Comparison of ENCODE assay signal across 8 mouse cellular contexts in genomic region chr10:111924716-111925488, GRCm38 (mm10). TPM values are rescaled to one million over a fixed set of nuclear protein-coding genes. Genes with fewer than 3 reads are reported as not detected.
A peak's percentile ranks its signal among the peaks of the same experiment; 100 is the strongest.
DNase-seq lines count a peak whose midpoint lies in the region; ATAC-seq and TF ChIP-seq lines count a peak whose summit lies in the region.

No protein-coding gene starts in this region.

- no peak for TF ChIP-seq CTCF in heart, adult 2 months (IDR thresholded peaks at IDR 0.05)
- no peak for TF ChIP-seq CTCF in midbrain, postnatal 0 days (IDR thresholded peaks at IDR 0.05)

- WGBS in heart, embryonic 10.5 days, result 61% methylated on average over 12 of the region's 12 CpGs
- 70% methylated on average over 12 of the region's 12 CpGs for WGBS in heart, adult 2 months
- WGBS in hindbrain, embryonic 13.5 days, result 48% methylated on average over 12 of the region's 12 CpGs
- 25% methylated on average over 12 of the region's 12 CpGs for WGBS in midbrain, postnatal 0 days

- no peaks in the 10 kb centered on the region for H3K9me3 ChIP-seq in heart, embryonic 10.5 days
- no peaks in the 10 kb centered on the region for H3K9me3 ChIP-seq in hindbrain, embryonic 13.5 days
- no peaks in the 10 kb centered on the region for H3K9me3 ChIP-seq in midbrain, postnatal 0 days (ENCODE audit: low read length)

- ATAC-seq in hindbrain, embryonic 13.5 days (ENCODE audit: low FRiP score), result no peak
- ATAC-seq in midbrain, postnatal 0 days (ENCODE audit: low FRiP score), result no peak

- H3K27ac ChIP-seq in heart, embryonic 10.5 days, result peak overlapping the region; percentile 74
- no peak overlapping the region for H3K27ac ChIP-seq in heart, adult 2 months
- H3K27ac ChIP-seq in hindbrain, embryonic 13.5 days, result peak overlapping the region; percentile 0; the same call in 1 of the 2 replicates
- no peak overlapping the region for H3K27ac ChIP-seq in midbrain, postnatal 0 days (ENCODE audit: low read depth, low read length)

- no peaks in the 10 kb centered on the region for H3K79me2 ChIP-seq in heart, adult 2 months (replicated peaks; ENCODE audit: control insufficient read depth, insufficient read depth, low read length)

- no peak overlapping the region for H3K4me3 ChIP-seq in heart, embryonic 10.5 days
- H3K4me3 ChIP-seq in heart, adult 2 months, result no peak overlapping the region
- no peak overlapping the region for H3K4me3 ChIP-seq in hindbrain, embryonic 13.5 days
- H3K4me3 ChIP-seq in midbrain, postnatal 0 days (ENCODE audit: low read depth, low read length), result 0 out of 2 replicates have a peak overlapping the region, but pooled peaks have one; percentile 2

- H3K36me3 ChIP-seq in heart, embryonic 10.5 days, result no peaks in the 10 kb centered on the region
- no peaks in the 10 kb centered on the region for H3K36me3 ChIP-seq in heart, adult 2 months (ENCODE audit: control insufficient read depth, insufficient read depth, low read length)
- H3K36me3 ChIP-seq in hindbrain, embryonic 13.5 days, result no peaks in the 10 kb centered on the region
- no peaks in the 10 kb centered on the region for H3K36me3 ChIP-seq in midbrain, postnatal 0 days (ENCODE audit: insufficient read depth, low read length)

- intact Hi-C loops in heart, adult 2 months (cut with DNase I), result loop anchor here (1.0 to 10.0 kb wide), 3 partner anchors 230 to 422 kb away; no protein-coding TSS in a partner anchor

- no peaks in the 10 kb centered on the region for H3K27me3 ChIP-seq in heart, embryonic 10.5 days (ENCODE audit: insufficient read depth, poor library complexity, severe bottlenecking)
- no peaks in the 10 kb centered on the region for H3K27me3 ChIP-seq in heart, adult 2 months (ENCODE audit: control insufficient read depth, insufficient read depth, low read length)
- no peaks in the 10 kb centered on the region for H3K27me3 ChIP-seq in hindbrain, embryonic 13.5 days
- no peaks in the 10 kb centered on the region for H3K27me3 ChIP-seq in midbrain, postnatal 0 days (ENCODE audit: insufficient read depth, low read length)

- peak overlapping the region; percentile 44 for H3K4me2 ChIP-seq in hindbrain, embryonic 13.5 days
- H3K4me2 ChIP-seq in midbrain, postnatal 0 days (ENCODE audit: low read depth, low read length, poor library complexity, severe bottlenecking), result peak overlapping the region; percentile 32

- TF ChIP-seq POLR2A in heart, adult 2 months (IDR thresholded peaks at IDR 0.05; ENCODE audit: insufficient read depth, low read depth, low read length), result no peak

- no peak for DNase-seq in heart, embryonic 10.5 days (ENCODE audit: low spot score)
- no peak for DNase-seq in heart, adult 2 months
- DNase-seq in embryo, embryonic 11 days, result peak; percentile 20
- DNase-seq in midbrain, postnatal 0 days (ENCODE audit: low spot score), result no peak
- DNase-seq in cerebellum, adult 18-20 months, result no peak
- no peak for DNase-seq in frontal cortex, adult 2 months (ENCODE audit: extremely low spot score in 1 of 2, low spot score in 1 of 2)
- DNase-seq in cerebellum, adult 9-10 months, result no peak

- H3K9ac ChIP-seq in heart, adult 2 months (ENCODE audit: low read depth, low read length), result no peak overlapping the region
- H3K9ac ChIP-seq in hindbrain, embryonic 13.5 days, result no peak overlapping the region; the same call in 1 of the 2 replicates
- no peak overlapping the region for H3K9ac ChIP-seq in midbrain, postnatal 0 days (replicated peaks; ENCODE audit: low read length, poor library complexity, severe bottlenecking)

- peaks cover 14% of the 10 kb centered on the region for H3K4me1 ChIP-seq in heart, embryonic 10.5 days
- H3K4me1 ChIP-seq in heart, adult 2 months (ENCODE audit: control insufficient read depth, insufficient read depth, low read length), result no peaks in the 10 kb centered on the region
- H3K4me1 ChIP-seq in hindbrain, embryonic 13.5 days (replicated peaks), result peaks cover 40% of the 10 kb centered on the region
- H3K4me1 ChIP-seq in midbrain, postnatal 0 days (ENCODE audit: insufficient read depth, low read length), result peaks cover 6% of the 10 kb centered on the region; the same call in 1 of the 2 replicates

- TF ChIP-seq EP300 in heart, adult 2 months (IDR thresholded peaks at IDR 0.05; ENCODE audit: insufficient read depth, low read depth, low read length), result no peak

RNA-seq across cellular contexts. Expression of gene Krr1, which starts 47.6 kb away (rescaled TPM):
- 34.9 and 41.0 TPM in 2 replicates for polyA plus RNA-seq in heart, embryonic 10.5 days (2016; fragmentation: Nextera tagmentation; extraction: Ambion mirVana)
- total RNA-seq in heart, adult 2 months (2021), result 10 to 100 TPM; 24.2 to 27.0 TPM
- polyA plus RNA-seq in heart, adult 2 months (2012; rRNA removed), result 7.0 and 10.1 TPM in 2 replicates
- 39.2 and 42.1 TPM in 2 replicates for polyA plus RNA-seq in hindbrain, embryonic 13.5 days (2015; fragmentation: Nextera tagmentation; extraction: Ambion mirVana)
- total RNA-seq in midbrain, postnatal 0 days (2014; rRNA removed), result 26.2 and 27.5 TPM in 2 replicates
- 27.5 and 27.9 TPM in 2 replicates for polyA plus RNA-seq in midbrain, postnatal 0 days (2015; fragmentation: Nextera tagmentation; extraction: Ambion mirVana)
- 26.4 and 30.3 TPM in 2 replicates for polyA plus RNA-seq in frontal cortex, adult 2 months (2012; rRNA removed)

Comparison
In these comparisons a context has a peak if more than half of its experiments do, and no peak if none do; other contexts are left out.
1. H3K27ac ChIP-seq: peak in heart, embryonic 10.5 days (single experiment) and hindbrain, embryonic 13.5 days (single experiment); none in heart, adult 2 months (single experiment) and midbrain, postnatal 0 days (single experiment).